Mouse (Mus musculus) liver, embryonic 14.5 days (tissue): ENCODE data around the gene Rrp12. TPM values are rescaled to one million over a fixed set of nuclear protein-coding genes. Genes with fewer than 3 reads are reported as not detected.
A peak's percentile ranks its signal among the peaks of the same experiment; 100 is the strongest.

ENCODE experiments used
- ATAC-seq: fragments of 200-750 bp; cut with Nextera tagmentation; 2 replicates; pipeline ENCODE4 v1.8.0; 2017; ENCODE audit warnings: moderate number of reproducible peaks, mild to moderate bottlenecking, moderate library complexity; ENCODE audit not compliant: insufficient read depth
- DNase-seq, 3 experiments: peaks; one replicate each; pipeline ENCODE4 v3.0.0-alpha.2; 2012 to 2013; ENCODE audit warnings: low read depth in 3 of 3, low spot score in 3 of 3
- H3K27ac ChIP-seq: fragments of 300-500 bp; sonication (generic); 2 replicates; pipeline ENCODE4 v1.5.1; 2014; ENCODE audit warnings: moderate library complexity, mild to moderate bottlenecking, control low read depth, inconsistent platforms
- H3K27me3 ChIP-seq: fragments of 300-500 bp; sonication (generic); 2 replicates; pipeline ENCODE4 v1.6.1; 2014; ENCODE audit warnings: mild to moderate bottlenecking, low read length, moderate library complexity; ENCODE audit not compliant: control insufficient read depth, insufficient read depth
- H3K36me3 ChIP-seq: fragments of 300-500 bp; sonication (generic); replicated peaks from 2 replicates; pipeline ENCODE4 v1.6.1; 2014; ENCODE audit warnings: low read depth; ENCODE audit not compliant: control insufficient read depth, insufficient read depth
- H3K4me1 ChIP-seq, 2 experiments: fragments of 200-500 bp in 1 of 2; fragments of 300-500 bp in 1 of 2; sonication (generic) in 1 of 2; replicated peaks; 2 replicates each; pipeline ENCODE4 v1.6.1; 2012 to 2014; ENCODE audit warnings: antibody characterized with exemption in 1 of 2, inconsistent platforms in 1 of 2, low read length in 1 of 2; ENCODE audit not compliant: control insufficient read depth in 2 of 2, insufficient read depth in 2 of 2
- H3K4me2 ChIP-seq: fragments of 300-500 bp; sonication (generic); 2 replicates; pipeline ENCODE4 v1.6.1; 2014; ENCODE audit warnings: low read depth, mild to moderate bottlenecking, control low read depth, moderate library complexity
- H3K4me3 ChIP-seq, 2 experiments: fragments of 200-500 bp in 1 of 2; fragments of 300-500 bp in 1 of 2; sonication (generic) in 1 of 2; 2 replicates each; pipeline ENCODE4 v1.5.1; 2012 to 2014; ENCODE audit warnings: low read depth in 2 of 2, low read length in 2 of 2, mild to moderate bottlenecking in 2 of 2, control low read depth in 1 of 2, inconsistent platforms in 1 of 2, moderate library complexity in 1 of 2; ENCODE audit not compliant: insufficient read depth in 1 of 2
- H3K9ac ChIP-seq: fragments of 300-500 bp; sonication (generic); replicated peaks from 2 replicates; pipeline ENCODE4 v1.6.1; 2014; ENCODE audit warnings: mild to moderate bottlenecking, control low read depth, moderate library complexity
- H3K9me3 ChIP-seq: fragments of 300-500 bp; sonication (generic); 2 replicates; pipeline ENCODE4 v1.6.1; 2016; ENCODE audit warnings: low read length, mixed read lengths; ENCODE audit not compliant: control insufficient read depth
- CTCF ChIP-seq: IDR thresholded peaks from 2 replicates; pipeline ENCODE4 v1.5.1; 2016; ENCODE audit warnings: antibody characterized with exemption, low read depth, control low read depth
- EP300 ChIP-seq: IDR thresholded peaks from 2 replicates; pipeline ENCODE4 v1.6.1; 2016; ENCODE audit warnings: antibody characterized with exemption, low read depth
- WGBS: fragments of 180-500 bp; shearing (Covaris S2); extraction: QIAGEN DNeasy Blood & Tissue Kit; methylation state at CpG from one replicate; pipeline ENCODE4 v1.1.7; 2014; ENCODE audit not compliant: insufficient replicate concordance; 5-methylcytosine and 5-hydroxymethylcytosine counted together
- polyA plus RNA-seq, 2 experiments: library from polyadenylated mRNA; depleted of rRNA in 1 of 2; stranded (reverse) in 1 of 2; unstranded in 1 of 2; fragments of >200 nt; fragmentation: Nextera tagmentation in 1 of 2; extraction: Ambion mirVana in 1 of 2; gene quantifications; 2 replicates each; pipeline versions ENCODE4 v1.2.1 to v1.2.3; 2012 to 2014

Gene Rrp12
- polyA plus RNA-seq (2012; rRNA removed) (4.8 and 6.0 TPM in 2 replicates), polyA plus RNA-seq (2014; fragmentation: Nextera tagmentation; extraction: Ambion mirVana) (5.0 and 7.4 TPM in 2 replicates)

- Histone ChIP-seq H3K9ac (peak within 1 kb of the TSS; percentile 63), H3K27ac (peak within 1 kb of the TSS; percentile 53), H3K27me3 (no peaks in the 10 kb centered on the region), H3K4me1 (peaks cover 5 to 17% of the 10 kb centered on the region in 2 experiments; a peak in 3 of 4 replicates), H3K4me3 (peak within 1 kb of the TSS; percentile 83 to 92), H3K4me2 (peak within 1 kb of the TSS; percentile 80), H3K36me3 (peaks cover 2% of the 10 kb centered on the region), H3K9me3 (no peaks in the 10 kb centered on the region)
- ATAC-seq (peak; percentile 85), DNase-seq (peak; percentile 86 to 91 (median 88))
- TF ChIP-seq EP300 (peak; percentile 5; the same call in 1 of the 2 replicates), CTCF (no peak)
- WGBS: under 1% methylated on average over 46 of the region's 46 CpGs
Observed at GRCm38 (mm10) chr19:41895460-41896318, at the start of gene Rrp12. Gene Rrp12 (minus strand): TSS chr19:41896173.

GRCm38 (mm10) chr19:41943841-41944240 lies 47.9 kb upstream of the Rrp12 start:
- Histone ChIP-seq H3K27me3 (no peaks in the 10 kb centered on the region), H3K27ac (no peak overlapping the region), H3K4me3 (no peak overlapping the region), H3K36me3 (peaks cover 70% of the 10 kb centered on the region), H3K9me3 (no peaks in the 10 kb centered on the region), H3K4me1 (no peaks in the 10 kb centered on the region), H3K4me2 (no peak overlapping the region), H3K9ac (no peak overlapping the region)
- ATAC-seq: no peak
- 81% methylated on average over 7 of the region's 7 CpGs for WGBS
- no peak for DNase-seq
- TF ChIP-seq EP300: no peak

- TF ChIP-seq CTCF (no peak), EP300 (no peak)
- H3K27ac ChIP-seq: no peak overlapping the region
- no peak overlapping the region for H3K9ac ChIP-seq
- ATAC-seq: no peak
- 75% methylated on average over 5 of the region's 5 CpGs for WGBS
- no peaks in the 10 kb centered on the region for H3K27me3 ChIP-seq
- H3K4me3 ChIP-seq: no peak overlapping the region
- peaks cover 6 to 8% of the 10 kb centered on the region in 2 experiments for H3K4me1 ChIP-seq
- H3K4me2 ChIP-seq: no peak overlapping the region
- H3K36me3 ChIP-seq: peaks cover 36% of the 10 kb centered on the region
- DNase-seq: no peak
- no peaks in the 10 kb centered on the region for H3K9me3 ChIP-seq
Observed at GRCm38 (mm10) chr19:41938539-41938938, 42.6 kb upstream of the Rrp12 start.

GRCm38 (mm10) chr19:41935921-41936320 lies 39.9 kb upstream of the Rrp12 start:
- Histone ChIP-seq H3K27ac (no peak overlapping the region), H3K4me2 (no peak overlapping the region), H3K36me3 (peaks cover 22% of the 10 kb centered on the region), H3K4me1 (peaks cover 10 to 15% of the 10 kb centered on the region in 2 experiments), H3K4me3 (no peak overlapping the region), H3K9ac (no peak overlapping the region), H3K27me3 (no peaks in the 10 kb centered on the region), H3K9me3 (no peaks in the 10 kb centered on the region)
- no peak for ATAC-seq
- no peak for TF ChIP-seq CTCF
- TF ChIP-seq EP300: no peak
- WGBS: 73% methylated on average over 1 of the region's 1 CpGs
- no peak for DNase-seq

- peak overlapping the region; percentile 78 for H3K9ac ChIP-seq
- ATAC-seq: no peak
- peak overlapping the region; percentile 78 for H3K4me2 ChIP-seq
- peaks cover 10 to 15% of the 10 kb centered on the region in 2 experiments for H3K4me1 ChIP-seq
- H3K4me3 ChIP-seq: peak overlapping the region; percentile 80 to 91
- H3K27me3 ChIP-seq: no peaks in the 10 kb centered on the region
- H3K9me3 ChIP-seq: no peaks in the 10 kb centered on the region
- TF ChIP-seq EP300: peak; percentile 22; the same call in 1 of the 2 replicates
- TF ChIP-seq CTCF: no peak
- peaks cover 14% of the 10 kb centered on the region for H3K36me3 ChIP-seq
- DNase-seq: peak in 2 of 3 experiments; percentile 38
- 21% methylated on average over 6 of the region's 6 CpGs for WGBS
- 0 out of 2 replicates have a peak overlapping the region, but pooled peaks have one; percentile 19 for H3K27ac ChIP-seq
Observed at GRCm38 (mm10) chr19:41934124-41934523, 38.2 kb upstream of the Rrp12 start.
